Mouse (Mus musculus) liver, adult 2 months (tissue): Measurements from ENCODE around the gene Dcdc2b. TPM values are rescaled to one million over a fixed set of nuclear protein-coding genes. Genes with fewer than 3 reads are reported as not detected.

Experiments
- DNase-seq: peaks from one replicate; pipeline ENCODE4 v3.0.0-alpha.2; 2011; ENCODE audit warnings: low read depth, low spot score; ENCODE audit errors: extremely low read depth
- H3K27ac ChIP-seq: fragments of 200-500 bp; replicated peaks from 2 replicates; pipeline ENCODE4 v1.5.1; 2012; ENCODE audit warnings: low read depth, mild to moderate bottlenecking, control low read depth, inconsistent platforms, low read length; ENCODE audit not compliant: insufficient read depth
- H3K27me3 ChIP-seq: fragments of 200-500 bp; 2 replicates; pipeline ENCODE4 v1.6.1; 2012; ENCODE audit warnings: mild to moderate bottlenecking, moderate library complexity, low read length, inconsistent platforms; ENCODE audit not compliant: control insufficient read depth, insufficient read depth
- H3K36me3 ChIP-seq: fragments of 200-500 bp; 2 replicates; pipeline ENCODE4 v1.6.1; 2012; ENCODE audit warnings: low read length, inconsistent platforms; ENCODE audit not compliant: control insufficient read depth, insufficient read depth
- H3K4me1 ChIP-seq: fragments of 200-500 bp; 2 replicates; pipeline ENCODE4 v1.6.1; 2011; ENCODE audit warnings: low read length; ENCODE audit not compliant: control insufficient read depth, insufficient read depth
- H3K4me3 ChIP-seq: fragments of 200-500 bp; 2 replicates; pipeline ENCODE4 v1.5.1; 2011; ENCODE audit warnings: low read depth, mild to moderate bottlenecking, control low read depth, low read length, moderate library complexity; ENCODE audit not compliant: insufficient read depth
- H3K79me2 ChIP-seq: fragments of 200-500 bp; 2 replicates; pipeline ENCODE4 v1.6.1; 2012; ENCODE audit warnings: inconsistent platforms, mild to moderate bottlenecking, low read length, moderate library complexity; ENCODE audit not compliant: control insufficient read depth, insufficient read depth
- H3K9ac ChIP-seq: fragments of 200-500 bp; 2 replicates; pipeline ENCODE4 v1.6.1; 2012; ENCODE audit warnings: low read depth, mild to moderate bottlenecking, control low read depth, inconsistent platforms, low read length
- CTCF ChIP-seq: fragments of 200-500 bp; IDR thresholded peaks from 2 replicates; pipeline ENCODE4 v1.5.1; 2011; ENCODE audit warnings: low read depth, low read length, control low read depth
- POLR2A ChIP-seq: fragments of 200-500 bp; IDR thresholded peaks from 2 replicates; pipeline ENCODE4 v1.6.1; 2011; ENCODE audit warnings: low read length, control low read depth; ENCODE audit not compliant: insufficient read depth; ENCODE audit errors: extremely low read depth
- WGBS: fragments of 180-500 bp; shearing (Covaris S2); methylation state at CpG from one replicate; pipeline ENCODE4 v1.1.7; 2018; 5-methylcytosine and 5-hydroxymethylcytosine counted together
- polyA plus RNA-seq: library from polyadenylated mRNA; depleted of rRNA; stranded (reverse); fragments of >200 nt; gene quantifications from 2 replicates; pipeline ENCODE4 v1.2.3, GENCODE M21; 2012
- total RNA-seq: library from RNA; depleted of rRNA; stranded (reverse); fragments of >200 nt; gene quantifications from 2 replicates; pipeline ENCODE4 v1.2.3, GENCODE M21; 2014

The Dcdc2b gene
- total and polyA plus RNA-seq, 2 experiments, result 1.3 to 1.6 TPM

DNA sequence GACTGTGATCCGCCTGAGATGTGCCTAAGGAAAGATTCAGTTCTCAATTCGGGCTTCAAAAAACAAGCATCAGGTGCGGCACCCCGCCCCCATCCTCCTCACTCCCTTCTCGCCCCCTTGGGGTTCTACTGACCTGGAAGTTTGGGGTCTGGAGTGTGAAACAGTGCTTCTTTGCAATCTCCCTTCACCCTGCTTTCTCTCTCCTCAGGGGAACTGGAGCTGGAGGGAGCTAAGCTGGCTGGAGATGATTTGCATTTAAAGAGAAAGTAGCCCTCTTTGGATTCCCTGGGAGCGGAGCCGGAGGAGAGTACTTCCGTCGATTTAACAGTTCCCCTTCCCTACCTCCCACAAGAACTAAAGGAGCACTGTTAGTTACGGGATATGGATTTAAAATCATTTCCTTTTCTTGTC lies 9.6 kb upstream of the Dcdc2b start, which contains the start of gene Ccdc28b:
Gene Ccdc28b, minus strand, starts transcription at position 267 of the 411 bp plus-strand sequence.
- peak within 1 kb of the TSS; percentile 79 for H3K9ac ChIP-seq
- peaks cover 12% of the 10 kb centered on the region for H3K4me1 ChIP-seq
- peak; percentile 66 for DNase-seq

DNA sequence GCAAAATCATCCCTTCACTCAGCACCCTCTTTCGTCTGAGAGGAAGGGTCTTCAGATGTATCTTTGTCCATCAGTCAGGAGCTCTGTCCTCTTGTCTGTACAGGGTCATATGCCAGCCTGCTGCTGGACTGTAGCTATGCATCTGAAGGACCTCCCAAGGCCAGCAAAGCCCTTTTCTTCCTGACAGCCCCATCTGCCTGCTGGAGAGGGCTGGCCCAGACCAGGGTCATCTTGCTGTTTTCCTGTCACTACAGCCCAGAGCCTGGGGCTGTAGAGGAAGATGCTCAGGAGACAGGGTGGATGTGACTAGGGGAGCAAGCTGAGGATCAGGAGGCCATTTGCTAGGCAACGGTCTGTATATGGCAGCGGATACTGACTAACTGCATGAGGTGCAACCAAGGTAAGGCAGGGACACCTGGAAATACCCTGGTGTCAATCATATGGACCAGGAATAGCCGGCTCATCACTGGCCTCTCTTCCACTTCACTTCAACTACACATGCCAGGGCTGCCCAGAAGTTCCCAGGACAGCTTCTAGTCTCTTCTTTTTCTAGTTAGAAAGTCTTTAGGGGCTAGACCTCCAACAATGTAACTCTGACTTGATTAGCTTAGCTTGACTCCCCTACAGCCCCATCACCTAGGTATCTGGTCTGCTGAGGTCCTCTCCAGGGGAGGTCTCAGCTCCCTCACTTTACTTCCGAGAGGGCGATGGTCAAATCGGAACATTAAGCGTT lies 8.9 kb upstream of the Dcdc2b start:
- H3K9ac ChIP-seq, result peak overlapping the region; percentile 79
- peak overlapping the region; percentile 67 for H3K4me3 ChIP-seq
- H3K79me2 ChIP-seq, result 0 out of 2 replicates have a peak, but pooled peaks cover 4% of the 10 kb centered on the region
- H3K27me3 ChIP-seq, result no peaks in the 10 kb centered on the region
- 27% methylated on average over 8 of the region's 8 CpGs for WGBS
- no peak for DNase-seq
- H3K36me3 ChIP-seq, result no peaks in the 10 kb centered on the region
- no peak for TF ChIP-seq POLR2A
- peaks cover 16% of the 10 kb centered on the region for H3K4me1 ChIP-seq
- no peak overlapping the region; the same call in 1 of the 2 replicates for H3K27ac ChIP-seq

More for the DNA sequence above, 9.6 kb upstream of the Dcdc2b start, which contains the start of gene Ccdc28b:
- Histone ChIP-seq H3K36me3 (peaks cover 7% of the 10 kb centered on the region), H3K4me3 (peak within 1 kb of the TSS; percentile 67), H3K27ac (peak within 1 kb of the TSS; percentile 70), H3K79me2 (0 out of 2 replicates have a peak, but pooled peaks cover 4% of the 10 kb centered on the region), H3K27me3 (no peaks in the 10 kb centered on the region)
- TF ChIP-seq POLR2A, result no peak
- TF ChIP-seq CTCF, result no peak
- 1% methylated on average over 10 of the region's 10 CpGs for WGBS

DNA sequence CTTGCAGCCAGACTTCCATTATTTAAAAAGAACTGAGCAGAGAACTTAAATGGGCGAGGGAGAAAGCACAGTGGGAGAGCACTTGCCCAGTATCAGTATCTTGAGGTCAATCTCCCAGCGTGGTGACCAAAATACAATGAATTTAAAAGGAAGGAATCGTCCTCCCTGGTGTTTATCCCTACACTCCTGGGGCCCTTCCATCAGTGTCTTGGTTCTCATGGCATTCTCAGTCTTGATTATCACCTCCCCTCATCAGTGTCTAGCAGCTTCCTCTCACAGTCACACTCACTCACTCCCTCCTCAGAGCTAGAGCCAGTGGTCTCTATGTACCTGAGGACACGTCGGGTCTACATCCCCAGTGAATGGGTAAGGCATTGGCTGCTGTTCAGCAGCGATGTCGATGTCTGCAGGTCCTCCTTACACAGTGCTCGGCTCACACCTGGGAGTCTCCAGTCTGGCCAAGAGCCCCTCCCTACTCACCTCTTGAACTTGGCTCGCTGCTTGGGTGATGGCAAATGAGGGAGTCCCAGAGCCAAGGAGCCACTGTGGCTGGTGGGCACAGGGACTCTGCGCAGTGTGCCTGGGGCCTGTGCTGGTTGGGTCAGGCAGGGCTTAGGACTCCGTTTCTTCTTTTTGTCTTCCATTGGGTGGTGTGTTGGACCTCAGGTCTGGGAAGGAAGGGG lies 8.2 kb upstream of the Dcdc2b start:
- 88% methylated on average over 11 of the region's 11 CpGs for WGBS
- no peak overlapping the region for H3K4me3 ChIP-seq
- no peak for DNase-seq
- no peak overlapping the region for H3K9ac ChIP-seq
- 0 out of 2 replicates have a peak, but pooled peaks cover 4% of the 10 kb centered on the region for H3K79me2 ChIP-seq
- H3K4me1 ChIP-seq, result peaks cover 16% of the 10 kb centered on the region
- H3K27me3 ChIP-seq, result no peaks in the 10 kb centered on the region
- H3K27ac ChIP-seq, result no peak overlapping the region
- H3K36me3 ChIP-seq, result no peaks in the 10 kb centered on the region
- TF ChIP-seq POLR2A, result no peak
- TF ChIP-seq CTCF, result no peak

DNA sequence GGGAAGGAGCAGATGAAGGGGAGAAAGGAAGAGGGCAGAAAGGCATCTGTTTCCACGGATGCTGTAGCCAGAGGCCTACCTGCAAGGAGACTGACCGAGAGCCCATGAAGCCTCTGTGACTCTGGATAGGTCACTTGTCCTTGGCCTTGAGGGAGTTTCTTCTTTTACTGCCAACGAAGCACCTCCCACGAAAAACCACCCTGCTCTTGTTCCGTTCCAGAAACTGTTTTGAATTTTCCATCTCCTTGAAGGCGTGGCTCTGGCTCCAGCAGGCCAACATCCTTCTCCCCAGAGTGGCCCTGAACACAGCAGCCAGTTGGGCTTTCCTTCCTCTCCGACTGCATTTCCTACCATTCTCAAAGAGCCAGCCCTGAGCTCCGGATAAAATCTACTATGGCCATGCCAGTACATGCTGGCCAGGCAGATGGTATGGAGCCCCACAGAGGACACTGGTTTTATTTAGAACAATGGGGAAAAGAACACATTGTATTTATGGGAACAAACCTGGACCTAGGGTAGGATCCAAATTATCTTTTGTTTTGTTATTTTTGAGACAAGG lies 7.3 kb upstream of the Dcdc2b start:
- peak; percentile 13 for DNase-seq
- H3K9ac ChIP-seq, result no peak overlapping the region
- H3K27me3 ChIP-seq, result no peaks in the 10 kb centered on the region
- 0 out of 2 replicates have a peak, but pooled peaks cover 4% of the 10 kb centered on the region for H3K79me2 ChIP-seq
- peak overlapping the region; percentile 29; the same call in 1 of the 2 replicates for H3K4me3 ChIP-seq
- H3K36me3 ChIP-seq, result no peaks in the 10 kb centered on the region
- TF ChIP-seq POLR2A (no peak), CTCF (no peak)
- 73% methylated on average over 8 of the region's 8 CpGs for WGBS
- peaks cover 16% of the 10 kb centered on the region for H3K4me1 ChIP-seq
- H3K27ac ChIP-seq, result peak overlapping the region; percentile 50; the same call in 1 of the 2 replicates

DNA sequence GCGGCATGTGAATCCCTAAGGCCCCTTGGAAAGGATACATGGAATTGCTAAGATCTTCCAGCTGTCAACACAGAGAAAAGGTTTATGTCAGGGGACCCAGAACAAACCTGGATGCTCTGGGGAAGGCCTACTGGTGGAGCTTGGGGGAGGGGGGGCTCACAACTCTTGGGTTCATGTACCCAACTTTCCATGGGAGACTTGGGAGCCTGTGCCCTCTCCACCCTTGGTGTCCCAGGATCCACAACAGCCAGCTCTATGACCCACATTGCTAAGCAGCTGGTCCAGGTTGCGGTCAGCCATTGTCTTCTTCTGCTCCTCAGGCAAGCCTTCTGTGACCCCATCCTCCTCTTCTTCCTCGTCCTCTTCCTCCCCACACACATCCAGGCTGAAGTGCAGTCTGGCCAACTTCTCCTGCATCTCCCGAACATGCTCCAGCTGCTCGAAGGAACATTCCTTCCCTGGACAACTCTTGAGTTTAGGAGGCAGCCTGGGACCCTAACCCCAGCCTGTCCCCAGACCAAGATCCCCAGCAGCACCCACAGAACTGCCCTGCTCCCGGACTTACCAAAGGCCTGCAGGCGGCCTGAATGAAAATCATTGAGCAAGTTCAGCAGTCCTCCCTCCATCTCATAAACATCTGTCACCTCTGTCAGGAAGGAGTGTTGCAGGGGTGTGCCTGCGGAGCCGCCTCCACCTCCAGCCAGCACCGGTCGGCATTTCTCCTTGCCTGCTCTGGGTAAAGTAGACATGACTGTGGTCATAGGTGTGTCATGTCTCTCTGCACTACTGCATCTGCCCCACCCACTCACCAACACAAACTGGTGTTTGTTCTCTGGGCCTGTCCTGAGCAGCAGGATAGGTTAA lies 6.6 kb upstream of the Dcdc2b start:
- Histone ChIP-seq H3K4me3 (peak overlapping the region; percentile 29; the same call in 1 of the 2 replicates), H3K27ac (peak overlapping the region; percentile 50; the same call in 1 of the 2 replicates), H3K27me3 (no peaks in the 10 kb centered on the region), H3K9ac (no peak overlapping the region; the same call in 1 of the 2 replicates), H3K4me1 (peaks cover 16% of the 10 kb centered on the region), H3K36me3 (no peaks in the 10 kb centered on the region), H3K79me2 (0 out of 2 replicates have a peak, but pooled peaks cover 4% of the 10 kb centered on the region)
- 85% methylated on average over 11 of the region's 11 CpGs for WGBS
- TF ChIP-seq POLR2A, result no peak
- TF ChIP-seq CTCF, result no peak
- DNase-seq, result no peak
